Mouse (Mus musculus) midbrain, embryonic 10.5 days (tissue): ENCODE results near the gene Tmod4. TPM values are rescaled to one million over a fixed set of nuclear protein-coding genes. Genes with fewer than 3 reads are reported as not detected.

ENCODE experiments used
- DNase-seq: peaks from one replicate; pipeline ENCODE4 v3.0.0-alpha.2; 2017; ENCODE audit warnings: low spot score
- H3K27ac ChIP-seq: fragments of 300-500 bp; sonication (generic); replicated peaks from 2 replicates; pipeline ENCODE4 v1.5.1; 2016; ENCODE audit warnings: mild to moderate bottlenecking
- H3K27me3 ChIP-seq: fragments of 300-500 bp; sonication (generic); 2 replicates; pipeline ENCODE4 v1.6.1; 2016; ENCODE audit warnings: low read depth, mild to moderate bottlenecking; ENCODE audit not compliant: poor library complexity, severe bottlenecking
- H3K36me3 ChIP-seq: fragments of 300-500 bp; sonication (generic); 2 replicates; pipeline ENCODE4 v1.6.1; 2016; ENCODE audit warnings: mild to moderate bottlenecking, moderate library complexity
- H3K4me1 ChIP-seq: fragments of 300-500 bp; sonication (generic); 2 replicates; pipeline ENCODE4 v1.6.1; 2016
- H3K4me3 ChIP-seq: fragments of 300-500 bp; sonication (generic); 2 replicates; pipeline ENCODE4 v1.5.1; 2016; ENCODE audit warnings: mild to moderate bottlenecking, moderate library complexity
- H3K9me3 ChIP-seq: fragments of 300-500 bp; sonication (generic); replicated peaks from 2 replicates; pipeline ENCODE4 v1.6.1; 2016; ENCODE audit warnings: mild to moderate bottlenecking
- WGBS: fragments of 180-500 bp; shearing (Covaris S2); methylation state at CpG from one replicate; pipeline ENCODE4 v1.1.7; 2016; 5-methylcytosine and 5-hydroxymethylcytosine counted together
- microRNA-seq: library from miRNA; unstranded; fragments of <30 nt; microRNA quantifications from one replicate; pipeline ENCODE4, GENCODE M21; 2017
- polyA plus RNA-seq: library from polyadenylated mRNA; unstranded; fragments of >200 nt; fragmentation: Nextera tagmentation; extraction: Ambion mirVana; gene quantifications from 2 replicates; pipeline ENCODE4 v1.2.1, GENCODE M21; 2016

Gene Tmod4
- polyA plus RNA-seq, 1 experiment from 2014 or later, result 0.88 TPM

DNA sequence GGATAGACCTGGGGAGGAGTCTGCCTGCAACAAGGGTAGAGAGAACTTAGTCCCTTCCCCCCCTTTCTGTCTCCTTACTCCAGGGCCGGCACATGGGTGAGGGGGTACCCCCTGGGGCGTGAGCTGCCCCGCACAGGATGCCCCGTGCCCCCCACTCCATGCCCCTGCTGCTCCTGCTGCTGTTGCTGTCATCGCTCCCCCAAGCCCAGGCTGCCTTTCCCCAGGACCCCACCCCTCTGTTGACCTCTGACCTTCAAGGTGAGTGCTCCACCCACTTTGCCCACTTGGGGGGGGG, 39.9 kb downstream of the Tmod4 start:
- 75% methylated on average over 5 of the region's 5 CpGs for WGBS
- no peaks in the 10 kb centered on the region for H3K9me3 ChIP-seq
- peaks cover 41% of the 10 kb centered on the region for H3K27me3 ChIP-seq
- peaks cover 53% of the 10 kb centered on the region for H3K36me3 ChIP-seq
- no peak for DNase-seq
- H3K4me1 ChIP-seq, result peaks cover 48% of the 10 kb centered on the region
- no peak overlapping the region for H3K27ac ChIP-seq
- no peak overlapping the region for H3K4me3 ChIP-seq

GRCm38 (mm10) chr3:95164840-95165239, 40.6 kb downstream of the Tmod4 start:
- H3K9me3 ChIP-seq, result no peaks in the 10 kb centered on the region
- H3K4me3 ChIP-seq, result no peak overlapping the region
- 78% methylated on average over 5 of the region's 5 CpGs for WGBS
- H3K27ac ChIP-seq, result no peak overlapping the region
- peaks cover 42% of the 10 kb centered on the region for H3K4me1 ChIP-seq
- peaks cover 41% of the 10 kb centered on the region for H3K27me3 ChIP-seq
- DNase-seq, result no peak
- H3K36me3 ChIP-seq, result peaks cover 59% of the 10 kb centered on the region

- Histone ChIP-seq H3K4me1 (peaks cover 23% of the 10 kb centered on the region), H3K27ac (no peak overlapping the region), H3K9me3 (0 out of 2 replicates have a peak, but pooled peaks cover 5% of the 10 kb centered on the region), H3K4me3 (no peak overlapping the region), H3K36me3 (peaks cover 86% of the 10 kb centered on the region), H3K27me3 (peaks cover 68% of the 10 kb centered on the region)
- DNase-seq, result no peak
- 86% methylated on average over 10 of the region's 10 CpGs for WGBS
Observed at GRCm38 (mm10) chr3:95169996-95170395, 45.7 kb downstream of the Tmod4 start.

DNA sequence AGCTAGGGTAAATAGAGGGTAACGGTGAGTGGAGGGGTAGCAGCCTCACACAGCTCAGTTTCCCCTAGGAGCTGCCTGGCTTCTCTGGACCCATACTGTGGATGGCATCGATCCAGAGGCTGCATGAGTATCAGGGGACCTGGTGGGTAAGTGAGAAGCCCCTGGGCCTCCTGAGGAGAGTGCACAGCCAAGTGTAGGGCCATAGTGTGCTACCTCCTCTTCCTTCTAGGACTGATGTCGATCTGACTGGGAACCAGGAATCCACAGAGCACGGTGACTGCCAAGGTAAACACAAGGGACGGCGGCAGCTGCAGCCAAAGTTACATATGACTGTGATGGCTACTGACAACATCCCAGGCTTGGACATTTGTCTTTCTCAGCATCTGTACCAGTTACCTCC, 46.8 kb downstream of the Tmod4 start:
- 93% methylated on average over 6 of the region's 6 CpGs for WGBS
- Histone ChIP-seq H3K36me3 (peaks cover 75% of the 10 kb centered on the region), H3K27me3 (peaks cover 68% of the 10 kb centered on the region), H3K4me3 (no peak overlapping the region), H3K4me1 (peaks cover 23% of the 10 kb centered on the region), H3K9me3 (0 out of 2 replicates have a peak, but pooled peaks cover 5% of the 10 kb centered on the region), H3K27ac (no peak overlapping the region)
- no peak for DNase-seq

- peak overlapping the region; percentile 49 for H3K4me3 ChIP-seq
- H3K27ac ChIP-seq, result no peak overlapping the region
- H3K27me3 ChIP-seq, result peaks cover 68% of the 10 kb centered on the region
- peaks cover 59% of the 10 kb centered on the region for H3K36me3 ChIP-seq
- 12% methylated on average over 84 of the region's 84 CpGs for WGBS
- peak; percentile 27 for DNase-seq
- peaks cover 23% of the 10 kb centered on the region for H3K4me1 ChIP-seq
- H3K9me3 ChIP-seq, result 0 out of 2 replicates have a peak, but pooled peaks cover 5% of the 10 kb centered on the region
Observed at GRCm38 (mm10) chr3:95172526-95173255, 48.4 kb downstream of the Tmod4 start.

GRCm38 (mm10) chr3:95173256-95173949, 49.1 kb downstream of the Tmod4 start:
- peaks cover 52% of the 10 kb centered on the region for H3K36me3 ChIP-seq
- peak overlapping the region; percentile 46; the same call in 1 of the 2 replicates for H3K27ac ChIP-seq
- H3K4me1 ChIP-seq, result peaks cover 23% of the 10 kb centered on the region
- DNase-seq, result peak; percentile 44
- peak overlapping the region; percentile 49 for H3K4me3 ChIP-seq
- H3K9me3 ChIP-seq, result 0 out of 2 replicates have a peak, but pooled peaks cover 5% of the 10 kb centered on the region
- peaks cover 63% of the 10 kb centered on the region for H3K27me3 ChIP-seq
- 2% methylated on average over 58 of the region's 58 CpGs for WGBS

DNA sequence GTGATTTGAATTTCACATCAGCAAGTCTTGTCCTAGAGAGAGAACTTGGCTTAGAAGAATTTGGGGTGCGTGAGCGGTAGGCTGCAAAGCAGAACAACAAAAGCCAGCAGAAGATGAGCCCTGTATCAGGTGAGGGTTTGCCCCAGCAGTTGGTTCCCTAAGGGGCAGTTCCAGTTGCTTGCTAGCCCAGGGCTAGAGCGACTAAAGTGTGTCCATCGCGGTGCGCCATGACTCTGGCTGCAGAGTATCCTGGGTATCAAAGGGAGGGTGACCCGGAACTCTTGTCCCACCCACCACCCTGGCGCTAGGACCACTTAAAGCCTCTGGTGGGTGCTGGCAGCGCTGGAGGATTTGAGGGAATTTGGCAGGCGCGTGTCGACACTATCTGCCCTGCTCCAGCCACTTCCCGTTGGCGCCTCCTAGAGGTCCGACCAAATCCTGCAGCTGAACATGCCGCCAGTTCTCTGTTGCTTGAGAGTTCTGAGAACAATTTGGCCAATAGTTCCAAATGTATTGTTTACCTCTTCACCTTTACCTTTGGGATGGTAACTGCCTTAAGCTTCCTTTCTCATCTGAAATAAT, 49.8 kb downstream of the Tmod4 start:
- Histone ChIP-seq H3K9me3 (0 out of 2 replicates have a peak, but pooled peaks cover 5% of the 10 kb centered on the region), H3K27ac (no peak overlapping the region), H3K4me1 (peaks cover 23% of the 10 kb centered on the region), H3K27me3 (peaks cover 56% of the 10 kb centered on the region), H3K36me3 (peaks cover 45% of the 10 kb centered on the region), H3K4me3 (peak overlapping the region; percentile 49)
- peak; percentile 84 for DNase-seq
- under 1% methylated on average over 16 of the region's 16 CpGs for WGBS

GRCm38 (mm10) chr3:95176500-95176899, 52.2 kb downstream of the Tmod4 start:
- Histone ChIP-seq H3K4me3 (no peak overlapping the region), H3K36me3 (peaks cover 21% of the 10 kb centered on the region), H3K27me3 (peaks cover 32% of the 10 kb centered on the region), H3K27ac (no peak overlapping the region), H3K4me1 (peaks cover 23% of the 10 kb centered on the region), H3K9me3 (0 out of 2 replicates have a peak, but pooled peaks cover 5% of the 10 kb centered on the region)
- WGBS, result 62% methylated on average over 3 of the region's 3 CpGs
- DNase-seq, result no peak

DNA sequence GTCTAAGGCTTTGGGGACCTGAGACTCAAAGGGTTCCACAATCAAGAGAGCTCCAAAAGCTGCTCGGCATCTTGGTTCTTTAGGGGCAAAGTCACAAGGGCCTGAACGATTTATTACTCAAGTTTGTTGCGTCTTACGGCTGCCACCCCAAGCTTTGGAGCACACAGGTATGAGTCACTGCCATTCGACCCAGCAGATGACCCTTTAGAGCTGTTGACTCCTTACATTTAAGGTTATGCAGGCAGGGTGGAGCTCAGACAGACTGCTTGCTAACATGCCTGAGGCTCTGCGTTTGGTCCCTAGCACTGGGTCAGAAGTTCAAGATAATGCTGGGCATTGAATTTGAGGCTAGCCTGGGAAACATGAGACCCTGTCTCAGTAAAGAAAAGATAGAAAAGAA, 53.3 kb downstream of the Tmod4 start:
- Histone ChIP-seq H3K27ac (no peak overlapping the region), H3K4me1 (peaks cover 19% of the 10 kb centered on the region), H3K4me3 (no peak overlapping the region), H3K9me3 (0 out of 2 replicates have a peak, but pooled peaks cover under 1% of the 10 kb centered on the region), H3K27me3 (peaks cover 21% of the 10 kb centered on the region), H3K36me3 (peaks cover 14% of the 10 kb centered on the region)
- 87% methylated on average over 6 of the region's 6 CpGs for WGBS
- DNase-seq, result no peak

Small RNA genes lying within 50 kb of the gene (microRNA-seq; reads per million reads assigned to microRNA genes)
- gene Mir8099-1, result not detected

Other genes starting within 250 kb of the Tmod4 start
- gene Psmb4, start 237.5 kb upstream of the Tmod4 start, polyA plus RNA-seq, result 349 and 357 TPM in 2 replicates
- gene Selenbp1, start 191.4 kb upstream of the Tmod4 start, polyA plus RNA-seq, result 4.1 and 4.2 TPM in 2 replicates
- gene Rfx5, start 170.4 kb upstream of the Tmod4 start, polyA plus RNA-seq, result 4.9 and 5.1 TPM in 2 replicates
- gene Pi4kb, start 149.7 kb upstream of the Tmod4 start, polyA plus RNA-seq, result 21.4 and 24.9 TPM in 2 replicates
- 40.0 and 42.2 TPM in 2 replicates for gene Zfp687, start 109.0 kb upstream of the Tmod4 start, polyA plus RNA-seq
- 341 and 345 TPM in 2 replicates for gene Psmd4, start 81.9 kb upstream of the Tmod4 start, polyA plus RNA-seq
- 18.0 and 18.7 TPM in 2 replicates for gene Pip5k1a, start 17.5 kb upstream of the Tmod4 start, polyA plus RNA-seq
- 278 and 290 TPM in 2 replicates for gene Vps72, start 13.5 kb upstream of the Tmod4 start, polyA plus RNA-seq
- gene Scnm1, start 9.5 kb downstream of the Tmod4 start, polyA plus RNA-seq, result 79.5 and 88.6 TPM in 2 replicates
- 13.5 and 17.0 TPM in 2 replicates for gene Lysmd1, start 9.6 kb downstream of the Tmod4 start, polyA plus RNA-seq
- 1.8 and 3.0 TPM in 2 replicates for gene Tnfaip8l2, start 17.9 kb downstream of the Tmod4 start, polyA plus RNA-seq
- gene Sema6c, start 36.0 kb downstream of the Tmod4 start, polyA plus RNA-seq, result 7.6 and 10.8 TPM in 2 replicates
- gene Gabpb2, start 93.4 kb downstream of the Tmod4 start, polyA plus RNA-seq, result 10.6 and 11.3 TPM in 2 replicates
- gene Cdc42se1, start 104.3 kb downstream of the Tmod4 start, polyA plus RNA-seq, result 92.5 and 92.7 TPM in 2 replicates
- gene Mllt11, start 107.7 kb downstream of the Tmod4 start, polyA plus RNA-seq, result 41.1 and 72.9 TPM in 2 replicates
- 0.24 and 0.25 TPM in 2 replicates for gene Gm128, start 117.1 kb downstream of the Tmod4 start, polyA plus RNA-seq
- 0.09 and 0.32 TPM in 2 replicates for gene Bnipl, start 126.7 kb downstream of the Tmod4 start, polyA plus RNA-seq
- 29.2 and 37.6 TPM in 2 replicates for gene Mindy1, start 156.9 kb downstream of the Tmod4 start, polyA plus RNA-seq
- 25.2 and 27.9 TPM in 2 replicates for gene Prune1, start 157.6 kb downstream of the Tmod4 start, polyA plus RNA-seq
- 1.5 and 1.9 TPM in 2 replicates for gene Anxa9, start 182.7 kb downstream of the Tmod4 start, polyA plus RNA-seq
- gene Cers2, start 190.3 kb downstream of the Tmod4 start, polyA plus RNA-seq, result 116 and 120 TPM in 2 replicates
- 52.3 and 61.9 TPM in 2 replicates for gene Setdb1, start 232.7 kb downstream of the Tmod4 start, polyA plus RNA-seq